Mouse (Mus musculus): Measurements from ENCODE around the gene Ccdc175. TPM values are rescaled to one million over a fixed set of nuclear protein-coding genes. Genes with fewer than 3 reads are reported as not detected.

Ccdc175 gene
- polyA plus RNA-seq, 1 experiment from 2014 or later: not detected

GRCm38 (mm10) chr12:72085329-72086165 lies 99.3 kb downstream of the Ccdc175 start, which contains the start of the genes L3hypdh and Jkamp:
TSS of gene L3hypdh (minus strand) at chr12:72085439.
TSS of gene Jkamp (plus strand) at chr12:72085589.
- H3K4me3 ChIP-seq (ENCODE audit: low read depth, low read length): peak within 1 kb of the TSS; percentile 64
- under 1% methylated on average over 35 of the region's 60 CpGs for WGBS
- H3K4me1 ChIP-seq (ENCODE audit: control insufficient read depth, insufficient read depth, low read length): peaks cover 25% of the 10 kb centered on the region
- peaks cover 8% of the 10 kb centered on the region; the same call in 1 of the 2 replicates for H3K36me3 ChIP-seq (ENCODE audit: control insufficient read depth, insufficient read depth, low read length)
- H3K27ac ChIP-seq (replicated peaks; ENCODE audit: low read depth, low read length): peak within 1 kb of the TSS; percentile 95
- H3K9ac ChIP-seq (ENCODE audit: low read depth, low read length): peak within 1 kb of the TSS; percentile 85
- H3K9me3 ChIP-seq (ENCODE audit: control insufficient read depth, low read length): no peaks in the 10 kb centered on the region
- no peaks in the 10 kb centered on the region for H3K27me3 ChIP-seq (replicated peaks; ENCODE audit: control insufficient read depth, insufficient read depth, low read length)
- H3K4me2 ChIP-seq (ENCODE audit: low read depth, low read length): peak within 1 kb of the TSS; percentile 87
- DNase-seq (ENCODE audit: low spot score) (peak; percentile 100), ATAC-seq (ENCODE audit: low read depth) (peak; percentile 97)

DNA sequence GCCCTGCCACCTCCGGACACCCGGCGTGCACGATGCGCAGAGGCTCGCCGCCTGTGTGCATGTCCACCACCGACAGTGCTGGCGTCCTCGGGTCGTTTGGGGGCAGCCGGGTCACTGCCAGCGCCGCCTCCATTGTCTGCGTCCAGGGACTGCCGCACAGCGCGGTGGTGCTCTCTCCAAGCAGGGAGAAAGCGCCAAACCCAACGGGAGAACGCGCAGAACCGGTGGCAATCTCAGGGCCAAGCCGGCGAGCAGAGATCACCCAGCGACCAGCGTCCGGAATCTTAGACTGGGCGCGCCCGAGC lies 99.9 kb downstream of the Ccdc175 start:
- peak overlapping the region; percentile 87 for H3K4me2 ChIP-seq (ENCODE audit: low read depth, low read length)
- H3K4me1 ChIP-seq (ENCODE audit: control insufficient read depth, insufficient read depth, low read length): peaks cover 25% of the 10 kb centered on the region
- H3K4me3 ChIP-seq (ENCODE audit: low read depth, low read length): peak overlapping the region; percentile 64
- DNase-seq (ENCODE audit: low spot score) (no peak), ATAC-seq (ENCODE audit: low read depth) (no peak; the same call in 1 of the 2 replicates)
- H3K9me3 ChIP-seq (ENCODE audit: control insufficient read depth, low read length): no peaks in the 10 kb centered on the region
- peak overlapping the region; percentile 81 for H3K27ac ChIP-seq (replicated peaks; ENCODE audit: low read depth, low read length)
- peak overlapping the region; percentile 79 for H3K9ac ChIP-seq (ENCODE audit: low read depth, low read length)
- no peaks in the 10 kb centered on the region for H3K27me3 ChIP-seq (replicated peaks; ENCODE audit: control insufficient read depth, insufficient read depth, low read length)
- 2% methylated on average over 17 of the region's 31 CpGs for WGBS
- H3K36me3 ChIP-seq (ENCODE audit: control insufficient read depth, insufficient read depth, low read length): 0 out of 2 replicates have a peak, but pooled peaks cover 3% of the 10 kb centered on the region

GRCm38 (mm10) chr12:72084261-72085023 lies 100.4 kb downstream of the Ccdc175 start:
- H3K9ac ChIP-seq (ENCODE audit: low read depth, low read length): peak overlapping the region; percentile 79
- no peaks in the 10 kb centered on the region for H3K27me3 ChIP-seq (replicated peaks; ENCODE audit: control insufficient read depth, insufficient read depth, low read length)
- H3K36me3 ChIP-seq (ENCODE audit: control insufficient read depth, insufficient read depth, low read length): no peaks in the 10 kb centered on the region
- peak overlapping the region; percentile 87 for H3K4me2 ChIP-seq (ENCODE audit: low read depth, low read length)
- DNase-seq (ENCODE audit: low spot score): peak; percentile 64
- H3K27ac ChIP-seq (replicated peaks; ENCODE audit: low read depth, low read length): peak overlapping the region; percentile 81
- ATAC-seq (ENCODE audit: low read depth): no peak
- H3K9me3 ChIP-seq (ENCODE audit: control insufficient read depth, low read length): no peaks in the 10 kb centered on the region
- peaks cover 25% of the 10 kb centered on the region for H3K4me1 ChIP-seq (ENCODE audit: control insufficient read depth, insufficient read depth, low read length)
- peak overlapping the region; percentile 64 for H3K4me3 ChIP-seq (ENCODE audit: low read depth, low read length)
- WGBS: 2% methylated on average over 35 of the region's 46 CpGs

DNA sequence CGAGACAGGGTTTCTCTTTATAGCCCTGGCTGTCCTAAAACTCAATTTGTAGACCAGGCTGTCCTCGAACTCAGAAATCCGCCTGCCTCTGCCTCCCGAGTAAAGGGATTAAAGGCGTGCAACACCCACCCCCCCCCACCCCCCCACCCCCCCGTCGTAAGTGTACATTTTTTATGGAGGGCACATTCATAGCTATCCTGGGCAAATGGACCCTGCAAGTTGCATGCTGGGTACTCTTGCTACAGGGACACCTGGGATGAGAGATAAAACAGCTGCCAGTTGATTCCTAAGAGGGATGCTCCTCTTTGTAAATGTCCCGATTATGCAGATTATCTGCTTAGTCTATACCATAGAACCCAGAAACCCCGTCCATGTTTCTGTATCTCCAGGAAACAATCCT lies 101.6 kb downstream of the Ccdc175 start:
- no peaks in the 10 kb centered on the region for H3K36me3 ChIP-seq (ENCODE audit: control insufficient read depth, insufficient read depth, low read length)
- ATAC-seq (ENCODE audit: low read depth) (no peak), DNase-seq (ENCODE audit: low spot score) (no peak)
- 84% methylated on average over 9 of the region's 9 CpGs for WGBS
- no peak overlapping the region for H3K4me3 ChIP-seq (ENCODE audit: low read depth, low read length)
- H3K9me3 ChIP-seq (ENCODE audit: control insufficient read depth, low read length): no peaks in the 10 kb centered on the region
- H3K27me3 ChIP-seq (replicated peaks; ENCODE audit: control insufficient read depth, insufficient read depth, low read length): no peaks in the 10 kb centered on the region
- no peak overlapping the region for H3K9ac ChIP-seq (ENCODE audit: low read depth, low read length)
- peaks cover 25% of the 10 kb centered on the region for H3K4me1 ChIP-seq (ENCODE audit: control insufficient read depth, insufficient read depth, low read length)
- H3K27ac ChIP-seq (replicated peaks; ENCODE audit: low read depth, low read length): no peak overlapping the region
- no peak overlapping the region for H3K4me2 ChIP-seq (ENCODE audit: low read depth, low read length)

- H3K9me3 ChIP-seq (ENCODE audit: control insufficient read depth, low read length): no peaks in the 10 kb centered on the region
- peak overlapping the region; percentile 46; the same call in 1 of the 2 replicates for H3K9ac ChIP-seq (ENCODE audit: low read depth, low read length)
- peaks cover 16% of the 10 kb centered on the region for H3K4me1 ChIP-seq (ENCODE audit: control insufficient read depth, insufficient read depth, low read length)
- no peak for ATAC-seq (ENCODE audit: low read depth)
- H3K4me3 ChIP-seq (ENCODE audit: low read depth, low read length): peak overlapping the region; percentile 3; the same call in 1 of the 2 replicates
- H3K4me2 ChIP-seq (ENCODE audit: low read depth, low read length): peak overlapping the region; percentile 47
- DNase-seq (ENCODE audit: low spot score): peak; percentile 30
- H3K36me3 ChIP-seq (ENCODE audit: control insufficient read depth, insufficient read depth, low read length): no peaks in the 10 kb centered on the region
- no peak overlapping the region for H3K27ac ChIP-seq (replicated peaks; ENCODE audit: low read depth, low read length)
- 24% methylated on average over 18 of the region's 18 CpGs for WGBS
- H3K27me3 ChIP-seq (replicated peaks; ENCODE audit: control insufficient read depth, insufficient read depth, low read length): no peaks in the 10 kb centered on the region
These were observed 102.5 kb downstream of the Ccdc175 start for GRCm38 (mm10) chr12:72082370-72082769.

- Histone ChIP-seq H3K9ac (ENCODE audit: low read depth, low read length) (0 out of 2 replicates have a peak overlapping the region, but pooled peaks have one; percentile 46), H3K4me2 (ENCODE audit: low read depth, low read length) (peak overlapping the region; percentile 47; the same call in 1 of the 2 replicates), H3K4me1 (ENCODE audit: control insufficient read depth, insufficient read depth, low read length) (peaks cover 13% of the 10 kb centered on the region; the same call in 1 of the 2 replicates), H3K9me3 (ENCODE audit: control insufficient read depth, low read length) (no peaks in the 10 kb centered on the region), H3K36me3 (ENCODE audit: control insufficient read depth, insufficient read depth, low read length) (no peaks in the 10 kb centered on the region), H3K27me3 (replicated peaks; ENCODE audit: control insufficient read depth, insufficient read depth, low read length) (no peaks in the 10 kb centered on the region), H3K4me3 (ENCODE audit: low read depth, low read length) (no peak overlapping the region), H3K27ac (replicated peaks; ENCODE audit: low read depth, low read length) (no peak overlapping the region)
- DNase-seq (ENCODE audit: low spot score): no peak
- no peak for ATAC-seq (ENCODE audit: low read depth)
- 77% methylated on average over 3 of the region's 3 CpGs for WGBS
These were observed 102.9 kb downstream of the Ccdc175 start for GRCm38 (mm10) chr12:72081961-72082360.

DNA sequence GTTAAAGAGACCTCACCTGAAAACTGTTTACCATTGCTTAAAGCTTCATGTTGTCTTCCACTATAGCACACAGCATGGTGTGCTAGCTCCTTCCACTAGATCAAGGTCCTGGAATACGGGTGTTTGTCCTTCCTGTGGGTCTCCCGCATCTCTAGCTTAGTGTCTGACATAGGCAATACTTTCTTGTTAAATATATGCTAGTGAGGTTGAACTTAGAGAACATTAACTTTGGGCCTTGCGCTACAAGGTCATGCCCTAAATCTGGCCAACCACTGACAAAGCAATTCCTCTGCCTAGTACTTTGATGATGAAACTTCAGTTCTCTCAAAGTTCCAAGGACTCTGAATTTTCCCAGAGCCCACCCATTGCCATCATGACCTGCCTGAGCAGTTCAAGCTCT lies 106.6 kb downstream of the Ccdc175 start:
- Histone ChIP-seq H3K4me1 (ENCODE audit: control insufficient read depth, insufficient read depth, low read length) (peaks cover 10% of the 10 kb centered on the region; the same call in 1 of the 2 replicates), H3K36me3 (ENCODE audit: control insufficient read depth, insufficient read depth, low read length) (peaks cover 15% of the 10 kb centered on the region), H3K4me3 (ENCODE audit: low read depth, low read length) (no peak overlapping the region), H3K9me3 (ENCODE audit: control insufficient read depth, low read length) (0 out of 2 replicates have a peak, but pooled peaks cover 3% of the 10 kb centered on the region), H3K4me2 (ENCODE audit: low read depth, low read length) (no peak overlapping the region), H3K9ac (ENCODE audit: low read depth, low read length) (no peak overlapping the region), H3K27me3 (replicated peaks; ENCODE audit: control insufficient read depth, insufficient read depth, low read length) (no peaks in the 10 kb centered on the region), H3K27ac (replicated peaks; ENCODE audit: low read depth, low read length) (no peak overlapping the region)
- whole genome bisulfite sequencing: 92% methylated on average over 3 of the region's 3 CpGs
- DNase-seq (ENCODE audit: low spot score) (no peak), ATAC-seq (ENCODE audit: low read depth) (no peak)

Measured in embryonic facial prominence, embryonic 14.5 days (tissue).